Mouse (Mus musculus): Measurements from ENCODE around the gene Adgrg5.

Gene Adgrg5

DNA sequence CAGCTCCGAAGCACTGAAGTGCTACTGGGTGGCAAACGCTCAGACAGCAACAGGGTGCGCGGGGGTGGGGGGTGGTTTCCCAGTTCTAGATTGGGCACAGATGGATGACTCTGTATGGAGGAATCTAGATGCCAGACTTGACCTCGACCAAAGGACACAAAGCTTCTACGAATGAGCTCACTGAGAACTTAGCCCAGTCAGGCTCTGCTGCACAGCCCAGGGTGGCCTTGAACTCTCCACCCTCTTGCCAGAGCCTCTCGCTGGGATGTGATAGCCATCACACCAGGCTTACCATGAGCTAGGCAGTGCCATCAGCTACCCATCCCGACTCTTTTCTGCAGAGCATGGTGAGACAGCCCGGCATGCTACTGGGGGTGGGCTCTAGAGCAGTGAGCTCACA, 50.3 kb downstream of the Adgrg5 start:
- DNase-seq, result no peak

DNA sequence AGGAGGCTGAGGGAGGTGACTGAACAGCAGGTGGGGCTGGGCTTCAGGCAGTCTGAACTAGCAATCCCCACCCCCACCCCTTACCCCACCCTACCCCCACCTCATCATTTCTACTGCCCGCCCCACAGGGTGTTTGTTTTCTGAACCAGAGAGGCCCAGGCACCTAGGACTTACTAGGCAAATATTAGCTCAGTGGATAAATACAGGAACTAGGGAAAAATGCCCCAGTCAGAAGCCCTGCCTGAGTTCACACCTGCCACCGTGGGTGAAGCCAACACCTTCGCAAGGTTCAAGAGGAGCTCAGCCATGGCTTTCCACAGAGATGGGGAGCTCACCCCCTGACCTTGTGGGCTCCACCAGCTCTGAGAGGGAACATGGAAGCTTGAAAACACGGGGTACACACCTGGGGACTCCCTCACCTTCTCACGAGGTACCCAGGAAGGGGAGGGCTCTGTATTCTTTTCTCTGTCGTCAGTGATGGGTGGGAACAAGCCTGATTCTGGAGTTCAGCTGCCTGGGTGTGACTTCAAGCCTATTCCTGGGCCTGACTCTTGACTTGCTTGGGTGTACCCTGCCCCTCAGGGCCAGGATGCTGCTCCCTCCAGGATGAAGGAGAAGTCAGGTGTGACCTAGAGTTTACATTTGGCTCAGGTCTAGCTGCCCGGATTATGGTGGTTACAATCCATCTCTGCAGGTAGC, 51.1 kb downstream of the Adgrg5 start, which contains the start of gene Adgrg1:
TSS of gene Adgrg1 (plus strand) at position 285 of the 699 bp plus-strand sequence.
- no peak for DNase-seq

DNA sequence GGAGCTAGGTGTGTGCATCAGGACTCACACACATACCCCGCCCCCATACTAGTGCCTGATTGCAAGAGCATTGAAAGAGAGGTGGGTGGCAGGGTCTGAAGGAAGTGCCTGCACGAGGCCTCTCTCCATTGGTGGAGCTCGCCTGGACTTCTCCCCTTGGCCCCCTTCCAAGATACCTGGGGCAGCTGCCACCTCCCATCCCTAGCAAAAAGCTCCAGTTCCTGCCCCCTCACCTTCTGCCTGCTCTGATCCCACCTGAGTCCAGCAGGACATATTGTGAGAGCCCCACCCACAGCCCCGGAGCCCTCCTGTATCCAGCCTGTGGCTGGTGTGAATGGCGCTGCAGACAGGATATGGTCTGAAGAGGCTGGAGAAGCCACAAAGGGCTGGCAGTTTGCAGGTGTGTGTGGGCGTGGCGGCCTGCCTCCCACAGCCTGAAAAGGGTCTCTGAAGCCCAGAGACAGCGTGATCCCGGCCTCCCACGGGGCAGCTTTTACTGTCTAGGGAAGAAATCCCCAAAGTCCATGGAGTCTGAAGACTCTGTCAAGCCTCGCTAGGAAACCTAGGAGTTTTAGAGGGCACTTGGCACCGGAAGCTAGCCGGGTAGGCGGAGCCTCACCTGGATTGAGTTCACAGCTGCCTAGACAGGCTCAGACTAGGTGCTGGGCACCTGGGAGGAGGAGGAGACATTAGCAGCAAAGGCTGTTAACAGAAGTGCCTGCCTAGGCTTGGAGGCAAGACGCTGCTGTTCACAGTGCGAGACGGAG, 53.3 kb downstream of the Adgrg5 start:
- DNase-seq, result peak; percentile 43 to 52

DNA sequence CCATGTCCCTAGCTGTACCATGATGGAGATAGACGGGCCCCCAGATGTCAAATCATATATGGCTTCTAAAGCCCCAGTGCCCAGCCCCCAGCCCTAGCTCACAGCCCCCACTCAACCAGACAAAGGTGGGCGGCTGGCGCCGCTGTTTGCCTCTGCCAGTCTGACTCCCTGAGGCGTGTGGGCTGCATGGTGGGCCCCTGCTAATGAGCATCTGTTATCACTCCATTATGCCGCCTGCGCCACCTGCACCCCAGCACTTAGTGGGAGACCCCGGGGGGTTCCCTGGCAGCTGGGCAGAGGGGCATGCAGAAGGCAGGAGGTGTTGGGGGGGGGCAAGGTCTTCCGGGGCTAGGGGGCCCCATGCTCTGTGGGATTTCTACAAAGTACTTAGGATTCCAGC, 54.6 kb downstream of the Adgrg5 start:
- no peak for DNase-seq

DNA sequence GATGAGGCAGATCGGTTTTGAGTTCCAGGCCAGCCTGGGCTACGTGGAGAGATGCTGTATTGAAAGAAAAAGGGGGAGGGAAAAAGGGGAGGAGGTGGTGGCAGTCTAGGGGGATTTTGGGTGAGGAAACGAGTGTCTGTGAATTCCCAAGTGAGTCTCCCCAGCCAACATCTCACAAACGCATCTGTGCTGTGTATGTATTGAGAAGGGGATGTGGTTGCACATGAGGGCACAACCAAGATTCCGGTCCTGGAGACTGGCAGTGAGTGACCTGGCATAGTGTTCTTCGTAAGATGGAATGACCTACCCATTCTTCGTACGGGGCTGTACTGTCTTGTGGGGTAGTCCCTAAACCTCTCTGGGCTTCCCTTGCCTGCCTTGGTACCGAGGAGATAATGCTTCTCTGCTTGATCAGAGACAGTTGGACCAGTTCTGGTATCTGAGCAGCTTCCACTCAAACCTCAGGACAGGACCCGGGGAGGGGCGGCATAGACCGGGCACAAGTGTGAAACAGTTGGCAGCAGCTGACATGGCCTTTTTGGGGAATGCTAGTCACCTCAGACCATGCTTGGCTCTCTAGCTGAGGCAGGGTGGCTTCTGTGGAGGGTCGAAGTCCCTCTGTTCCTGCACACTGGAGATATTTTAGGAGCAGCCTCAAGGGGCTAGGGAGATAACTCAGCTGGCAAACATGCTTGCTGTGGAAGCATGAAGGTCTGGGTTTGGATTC, 55.3 kb downstream of the Adgrg5 start:
- DNase-seq, result peak in 1 of 2 experiments; percentile 23

DNA sequence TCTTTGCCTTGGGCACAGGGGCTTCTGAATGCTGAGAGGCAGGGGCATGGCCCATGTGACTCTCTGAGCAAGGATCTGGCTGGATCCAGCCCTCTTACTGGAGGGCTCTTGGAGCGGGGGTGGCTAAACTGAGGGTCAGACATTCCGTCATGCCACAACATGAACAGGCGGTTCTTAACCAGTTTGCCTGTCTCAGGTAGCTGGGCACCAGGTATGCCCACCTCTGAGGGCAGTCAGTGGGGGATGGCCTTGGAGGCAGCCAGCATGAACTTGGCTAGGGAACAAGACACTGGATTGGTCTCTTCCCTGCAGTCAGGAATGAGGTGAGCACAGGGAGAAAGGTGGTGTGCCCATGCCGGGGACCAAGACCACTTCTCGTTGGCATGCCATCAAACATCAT, 56.7 kb downstream of the Adgrg5 start:
- no peak for DNase-seq

DNA sequence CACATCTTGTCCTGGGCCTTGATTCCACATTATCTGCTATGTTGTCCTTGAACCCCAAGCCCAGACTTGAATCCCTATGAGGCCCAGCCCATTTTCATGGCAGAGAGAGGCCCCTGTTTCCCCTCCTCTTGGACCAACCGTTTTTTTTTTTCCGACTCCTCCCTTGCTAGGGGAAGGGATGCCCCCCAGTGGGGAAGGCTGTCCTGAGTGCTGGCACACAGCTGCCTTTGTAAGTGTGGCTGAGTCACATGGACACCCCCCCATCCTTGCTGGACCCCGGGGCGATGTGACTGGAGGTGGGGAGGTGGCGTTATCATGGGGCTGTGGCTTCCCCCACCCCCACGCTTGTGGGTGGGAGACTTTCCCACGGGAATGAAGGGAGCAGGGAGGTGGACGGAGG, 57.5 kb downstream of the Adgrg5 start:
- no peak for DNase-seq

DNA sequence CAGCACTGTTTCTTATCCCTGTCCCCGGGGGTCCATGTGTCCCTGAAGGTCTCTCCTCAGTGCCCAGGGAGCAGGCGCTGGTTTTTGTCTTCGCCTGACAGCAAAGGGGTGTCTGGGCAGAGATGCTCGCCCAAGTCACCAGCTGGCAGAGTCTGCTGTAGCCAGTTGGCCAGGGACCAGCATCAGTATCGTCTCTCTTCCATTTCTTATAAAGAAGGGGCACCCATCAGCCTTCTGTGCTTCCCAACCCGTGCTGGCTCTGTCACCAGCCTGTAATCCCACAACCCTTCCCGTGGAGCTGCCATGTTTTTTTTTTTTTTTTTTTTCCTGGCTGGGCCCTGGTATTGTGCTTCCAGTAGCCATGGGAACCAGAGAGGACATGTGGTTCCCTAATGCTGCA, 58.4 kb downstream of the Adgrg5 start:
- DNase-seq, result no peak

DNA sequence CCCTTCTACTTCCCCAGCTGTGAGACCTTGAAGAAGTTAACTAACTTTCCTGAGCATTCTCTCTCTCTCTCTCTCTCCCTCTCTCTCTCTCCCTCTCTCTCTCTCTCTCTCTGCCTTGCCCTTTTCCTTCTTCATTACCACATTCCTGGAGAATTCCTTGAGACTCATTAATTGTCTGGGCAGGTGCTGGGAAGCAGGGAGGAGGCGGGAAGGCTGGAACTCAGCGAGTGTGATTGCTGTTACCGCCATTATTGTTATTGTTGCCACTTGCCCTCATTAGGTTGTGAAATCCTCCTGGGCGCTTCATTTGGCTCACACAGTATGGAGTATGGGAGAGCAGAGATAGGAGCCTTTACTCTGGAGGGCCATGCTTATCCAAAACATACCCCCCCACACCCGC, 59.7 kb downstream of the Adgrg5 start:
- no peak for DNase-seq

DNA sequence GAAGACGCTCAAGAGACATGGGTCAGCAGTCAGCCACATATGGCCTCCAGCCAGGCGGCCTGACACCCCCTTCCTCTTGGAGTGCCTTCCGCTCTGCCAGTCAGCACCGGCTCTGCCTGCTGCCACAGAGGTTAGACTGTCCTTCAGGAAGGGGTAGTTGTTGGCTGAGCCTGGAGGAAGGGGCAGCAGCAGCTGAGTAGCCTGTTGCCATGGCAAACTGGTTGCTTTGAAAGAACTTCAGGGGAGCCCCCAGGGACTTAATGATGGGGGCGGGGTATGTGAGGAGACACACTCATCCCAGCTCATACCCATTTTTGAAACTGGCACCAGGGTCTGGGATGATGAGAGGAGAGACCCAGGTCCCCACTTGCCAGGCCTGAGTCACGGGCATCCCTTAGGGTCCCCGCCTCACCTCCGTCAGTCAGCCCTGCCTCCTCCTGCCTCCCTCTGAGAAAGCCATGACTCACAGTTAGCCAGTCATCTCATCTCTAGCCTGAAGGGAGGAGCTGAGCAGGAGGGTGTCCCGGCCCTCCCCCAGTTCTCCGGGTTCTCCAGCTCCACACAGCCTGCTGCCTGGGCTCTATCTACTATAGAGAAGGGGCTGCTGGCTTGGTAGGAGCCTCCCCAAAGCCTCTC, 60.5 kb downstream of the Adgrg5 start:
- DNase-seq, result peak; percentile 34

DNA sequence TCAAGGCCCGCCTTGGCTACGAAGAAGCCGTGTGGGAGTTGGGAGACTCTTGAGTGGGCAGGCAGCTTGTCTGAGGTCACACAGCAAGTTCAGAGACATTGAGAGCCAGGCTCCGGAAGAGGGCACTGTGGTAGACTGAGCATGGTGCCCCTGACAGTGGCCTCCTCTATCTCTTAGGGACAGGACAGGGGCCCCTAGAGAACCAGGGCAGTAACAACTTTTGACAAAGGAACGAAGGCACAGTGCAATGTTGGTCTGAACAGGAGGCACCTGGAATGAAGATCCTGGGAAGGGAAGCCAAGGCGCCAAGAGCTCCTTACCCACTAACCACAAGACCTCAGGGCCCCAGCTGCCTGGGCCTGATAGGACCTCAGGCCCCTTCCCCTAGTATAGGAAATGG, 61.5 kb downstream of the Adgrg5 start:
- peak; percentile 43 to 46 for DNase-seq

DNA sequence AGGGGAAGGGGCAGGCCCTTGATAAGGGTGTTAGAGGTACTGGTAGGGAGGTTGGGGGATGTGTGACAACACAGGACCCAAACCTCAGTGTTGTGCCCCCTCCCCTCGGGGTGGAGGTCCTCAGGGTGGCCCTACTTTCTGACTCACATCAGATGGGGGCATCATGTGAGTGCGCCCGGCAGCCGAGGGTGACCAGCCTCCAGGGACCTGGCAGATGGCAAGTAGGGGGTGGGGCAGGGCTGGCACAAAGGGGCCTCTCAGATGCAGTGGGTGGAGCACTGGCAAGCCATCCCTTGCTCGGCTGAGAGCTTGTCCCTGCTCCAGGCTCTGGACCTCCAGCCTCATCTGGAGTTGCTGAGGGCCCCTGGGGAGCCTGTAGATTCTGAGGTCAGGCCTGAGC, 63.2 kb downstream of the Adgrg5 start:
- peak; percentile 45 to 55 for DNase-seq

DNA sequence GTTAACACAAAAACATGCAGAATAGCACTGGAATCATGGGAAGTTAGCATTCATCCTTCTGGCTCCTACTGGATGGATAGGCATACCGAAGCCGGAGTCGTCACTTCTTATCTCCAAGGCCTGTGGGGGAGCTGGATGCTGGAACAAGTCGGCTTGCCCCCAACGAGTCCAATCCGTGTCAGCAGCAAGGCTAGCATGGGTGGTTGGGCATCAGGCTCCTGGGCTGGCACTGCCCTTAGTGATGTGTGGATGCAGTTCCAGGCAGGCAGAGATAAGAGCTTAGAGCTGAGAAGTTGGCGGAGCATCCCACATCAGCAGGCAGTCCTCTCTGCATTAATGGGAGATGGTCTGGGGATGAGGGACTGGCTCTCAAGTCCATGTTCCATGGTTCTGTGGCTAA, 64.1 kb downstream of the Adgrg5 start:
- no peak for DNase-seq

DNA sequence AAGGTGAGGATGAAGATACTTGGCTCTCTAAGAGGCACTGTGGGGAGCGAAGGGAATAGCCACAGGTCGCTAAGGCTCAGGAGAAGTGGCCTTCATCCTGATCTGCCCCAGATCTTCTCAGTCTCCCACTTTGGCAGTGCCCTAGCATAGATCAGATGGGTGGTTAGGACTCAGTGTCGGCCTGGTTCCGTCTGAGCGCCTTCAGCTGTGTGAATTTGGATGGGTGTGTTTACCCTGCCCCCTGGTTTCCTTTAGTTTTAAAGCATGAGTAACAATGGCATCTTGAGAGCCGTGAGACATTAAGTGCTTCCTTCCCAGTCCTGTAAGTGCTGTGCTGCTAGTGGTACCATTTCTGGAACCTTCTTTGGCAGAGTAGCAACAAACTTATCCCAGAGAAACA, 65.1 kb downstream of the Adgrg5 start:
- peak; percentile 33 to 40 for DNase-seq

DNA sequence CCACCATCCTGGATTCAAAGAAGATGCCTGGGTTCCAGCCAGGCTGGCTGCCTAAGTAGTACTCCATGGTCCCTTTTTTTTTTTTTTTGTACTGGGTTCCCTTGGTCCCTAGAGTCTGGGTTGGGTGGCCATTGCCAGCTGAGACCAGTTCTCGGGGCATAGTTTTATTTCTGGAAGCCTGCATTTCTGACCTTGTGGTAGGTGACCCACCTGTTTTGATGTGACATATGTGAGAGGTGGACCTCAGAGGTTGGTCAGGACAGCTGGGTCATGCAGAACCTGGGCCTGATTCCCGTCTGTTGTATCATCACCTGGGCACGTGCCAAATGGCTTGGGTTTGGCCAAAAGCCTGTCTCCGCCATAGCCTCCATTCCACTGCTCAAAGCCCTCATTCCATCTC, 66.2 kb downstream of the Adgrg5 start:
- no peak for DNase-seq

DNA sequence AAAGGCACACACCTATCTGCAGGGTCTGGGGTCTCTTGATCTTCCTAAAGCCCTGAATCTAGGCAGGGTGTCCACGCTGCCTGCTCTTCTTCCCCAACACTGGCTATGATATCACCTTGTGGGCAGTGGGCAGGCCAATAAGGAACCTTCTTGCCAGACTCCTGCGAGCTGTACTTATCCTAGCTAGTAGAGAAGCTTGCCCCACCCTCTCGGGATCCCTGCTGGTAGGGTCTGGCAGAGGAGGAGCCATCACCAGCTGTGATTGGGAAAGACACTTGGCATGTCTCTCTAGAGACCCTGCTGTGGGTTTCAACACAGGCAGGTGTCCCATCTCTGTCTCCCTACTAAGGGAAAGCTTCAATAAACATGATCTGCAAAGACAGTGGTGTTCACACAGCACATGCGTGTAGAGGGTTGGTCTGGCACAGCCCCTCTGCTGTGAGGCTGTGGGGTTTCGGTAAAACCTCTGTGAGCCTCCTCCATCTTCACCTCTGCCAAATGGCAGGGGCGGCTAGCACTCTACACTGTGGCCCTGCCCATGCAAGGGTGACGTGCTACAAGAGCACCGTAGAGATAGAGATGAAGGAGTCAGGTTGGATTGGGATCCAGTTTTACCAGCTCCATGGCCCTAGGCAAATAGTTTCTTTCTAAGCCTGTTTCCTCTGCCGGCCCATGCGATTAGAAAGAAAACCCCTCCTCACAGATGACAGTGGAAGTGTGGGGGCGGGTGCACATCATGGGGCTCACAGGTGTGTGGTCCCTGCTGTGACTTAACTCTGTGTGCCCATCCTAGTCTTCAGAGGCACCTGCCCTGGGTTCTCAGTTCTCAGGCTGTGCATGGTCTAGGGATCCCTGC, 67.3 kb downstream of the Adgrg5 start:
- DNase-seq, result peak; percentile 30

DNA sequence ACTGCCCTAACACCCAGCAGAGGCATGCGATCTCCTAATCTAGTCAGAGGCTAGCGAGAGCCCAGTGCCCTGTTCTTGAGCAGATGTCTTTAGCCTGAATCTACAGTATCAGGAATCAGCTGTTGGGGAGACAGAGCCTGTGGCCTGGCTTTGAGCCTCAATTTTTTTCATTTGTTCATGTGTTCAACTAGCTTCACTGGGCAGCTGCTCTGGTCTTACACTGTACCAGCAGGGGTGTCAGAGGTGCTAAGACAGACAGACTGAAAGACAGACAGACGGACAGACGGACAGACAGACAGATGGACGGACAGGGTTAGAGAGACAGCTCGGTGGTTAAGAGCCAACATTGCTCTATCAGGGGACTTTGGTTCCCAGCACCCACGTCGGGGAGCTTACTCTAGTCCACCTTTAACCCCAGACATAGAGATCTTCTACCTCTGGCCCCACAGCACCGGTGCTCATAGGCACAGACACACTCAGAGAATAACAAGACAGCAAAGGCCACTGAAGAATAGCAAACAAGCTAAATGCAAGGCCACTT, 68.0 kb downstream of the Adgrg5 start:
- DNase-seq, result no peak

DNA sequence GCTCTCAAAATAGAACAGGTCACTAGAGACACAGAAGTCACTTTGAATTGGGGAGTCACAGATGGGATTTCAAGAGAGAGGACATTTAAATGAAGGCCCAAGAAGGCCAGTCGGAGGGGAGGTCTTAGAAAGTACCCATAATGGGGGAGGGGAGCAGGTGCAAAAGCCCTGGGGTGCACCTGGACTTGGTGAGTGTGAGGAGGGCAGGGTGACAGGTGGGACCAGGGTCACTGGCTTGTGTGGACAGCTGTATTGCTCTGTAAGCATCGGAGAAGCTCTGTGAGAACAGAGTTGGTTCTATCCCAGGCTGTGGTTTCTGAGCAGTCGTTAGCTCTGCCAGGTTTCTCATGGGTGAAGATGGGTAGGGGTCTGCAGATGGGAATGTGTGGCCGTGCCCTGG, 68.5 kb downstream of the Adgrg5 start:
- no peak for DNase-seq

DNA sequence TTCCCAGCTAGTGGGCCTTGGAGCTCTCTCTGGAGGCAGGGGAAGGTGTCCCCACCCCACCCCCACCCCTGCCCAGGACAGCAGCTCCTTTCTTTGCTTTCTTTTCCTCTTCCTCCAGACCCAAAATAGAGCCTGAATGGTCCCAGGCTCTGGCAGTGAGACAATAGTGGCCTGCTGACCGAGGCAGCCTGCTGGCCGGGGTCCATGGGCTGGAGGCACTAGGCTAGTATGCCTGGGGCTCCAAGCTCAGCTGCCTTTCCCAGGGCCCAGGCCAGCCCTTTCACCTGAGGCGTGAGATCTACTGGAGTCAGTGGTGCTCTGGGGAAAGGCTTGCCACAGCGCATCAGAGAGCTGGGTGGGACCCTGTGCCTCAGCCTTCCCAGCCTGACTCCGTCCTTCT, 69.0 kb downstream of the Adgrg5 start:
- no peak for DNase-seq
